Mouse (Mus musculus): ENCODE measurements at regions not wholly inside any gene's neighbourhood (a gene's known extent, or its start where the extent isn't known, plus 50 kb on each side); places are given as distances from the start of the nearest gene placed in this dataset.
A peak's percentile ranks its signal among the peaks of the same experiment; 100 is the strongest.

DNA sequence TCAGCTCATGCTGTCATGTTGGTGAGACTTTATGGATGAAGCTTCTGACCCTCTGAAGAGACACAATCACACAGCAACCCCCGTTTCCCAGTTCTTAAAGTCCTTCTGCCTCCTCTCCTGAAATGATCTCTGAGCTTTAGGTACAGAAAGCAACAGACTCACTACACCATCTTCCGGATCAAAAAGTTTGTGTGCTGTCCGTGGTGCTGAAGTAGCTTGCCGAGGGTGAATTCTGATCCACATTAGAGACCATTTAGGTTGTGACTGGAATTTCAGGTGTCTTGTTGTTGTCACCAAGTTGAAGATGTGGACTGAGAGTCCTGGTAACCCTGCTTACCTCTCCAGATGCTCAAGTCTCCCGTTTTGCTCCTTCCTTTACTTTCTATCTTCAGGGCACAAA, 375.2 kb downstream of the Shisa9 start:
- no peak for ATAC-seq
- H3K9ac ChIP-seq (ENCODE audit: low read length): no peak overlapping the region
- no peaks in the 10 kb centered on the region for H3K36me3 ChIP-seq (ENCODE audit: control insufficient read depth, insufficient read depth, low read length)
- peak; percentile 8 for DNase-seq (ENCODE audit: low spot score)
- no peaks in the 10 kb centered on the region for H3K4me1 ChIP-seq (ENCODE audit: control insufficient read depth, insufficient read depth, low read length)
- H3K9me3 ChIP-seq (replicated peaks; ENCODE audit: control insufficient read depth, low read length): no peaks in the 10 kb centered on the region
- no peak overlapping the region for H3K4me2 ChIP-seq (ENCODE audit: low read length)
- H3K27me3 ChIP-seq (replicated peaks; ENCODE audit: control insufficient read depth, insufficient read depth, low read length): no peaks in the 10 kb centered on the region
- no peak overlapping the region for H3K27ac ChIP-seq (ENCODE audit: low read depth, low read length)
- 43% methylated on average over 5 of the region's 5 CpGs for WGBS
- H3K4me3 ChIP-seq (ENCODE audit: low read depth, low read length): no peak overlapping the region

DNA sequence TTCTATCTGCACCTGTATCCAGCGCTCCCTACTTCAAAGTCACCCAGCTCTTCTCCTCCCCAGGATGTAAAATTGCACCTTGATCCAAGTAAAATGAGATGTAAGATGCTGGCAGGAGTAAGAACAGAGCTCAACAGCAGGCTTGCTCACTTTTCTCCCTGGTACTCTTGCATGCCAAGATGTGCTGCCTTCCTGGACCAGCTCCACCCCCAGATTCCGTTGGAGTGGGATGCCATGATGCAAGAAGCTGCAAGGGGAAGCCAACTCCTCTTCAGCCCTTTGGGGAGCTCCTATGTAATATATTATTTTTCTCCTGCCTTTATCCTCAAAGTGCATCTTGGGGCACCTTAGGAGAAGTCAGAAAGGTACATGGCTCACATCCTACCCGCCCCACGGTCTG, 405.6 kb downstream of the Shisa9 start:
- H3K4me1 ChIP-seq (ENCODE audit: control insufficient read depth, insufficient read depth, low read length): no peaks in the 10 kb centered on the region
- ATAC-seq: no peak
- WGBS: 87% methylated on average over 4 of the region's 4 CpGs
- DNase-seq (ENCODE audit: low spot score): no peak
- H3K4me2 ChIP-seq (ENCODE audit: low read length): no peak overlapping the region
- H3K9me3 ChIP-seq (replicated peaks; ENCODE audit: control insufficient read depth, low read length): no peaks in the 10 kb centered on the region
- no peaks in the 10 kb centered on the region for H3K36me3 ChIP-seq (ENCODE audit: control insufficient read depth, insufficient read depth, low read length)
- no peak overlapping the region for H3K4me3 ChIP-seq (ENCODE audit: low read depth, low read length)
- H3K9ac ChIP-seq (ENCODE audit: low read length): no peak overlapping the region
- H3K27ac ChIP-seq (ENCODE audit: low read depth, low read length): no peak overlapping the region
- H3K27me3 ChIP-seq (replicated peaks; ENCODE audit: control insufficient read depth, insufficient read depth, low read length): no peaks in the 10 kb centered on the region

DNA sequence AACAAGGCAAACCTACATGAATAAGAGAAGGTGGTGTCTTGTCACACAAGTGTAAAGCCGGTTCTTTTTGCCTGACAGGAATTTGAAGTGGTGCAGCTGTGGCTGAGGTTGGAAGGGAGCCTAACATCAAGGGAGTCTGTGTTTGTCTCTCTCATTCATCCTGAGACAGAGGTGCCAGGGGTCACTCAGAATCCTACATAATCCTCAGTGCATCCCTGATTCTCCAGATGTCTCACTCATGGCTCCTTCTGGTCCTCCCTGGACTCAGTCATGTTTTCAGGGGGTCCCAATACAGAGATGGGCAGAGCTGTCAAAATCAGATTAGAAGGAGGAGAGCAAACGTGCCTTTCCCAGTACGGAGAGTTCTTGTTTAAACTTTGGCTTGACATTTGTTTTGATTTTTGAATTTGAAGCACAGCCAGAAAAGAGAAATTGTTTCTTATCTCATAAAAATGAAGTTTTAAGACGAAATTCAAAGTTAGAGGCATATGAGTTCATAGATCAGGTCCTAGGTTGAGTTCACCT, 451.8 kb downstream of the Shisa9 start:
- Histone ChIP-seq H3K27me3 (replicated peaks; ENCODE audit: control insufficient read depth, insufficient read depth, low read length) (no peaks in the 10 kb centered on the region), H3K4me1 (ENCODE audit: control insufficient read depth, insufficient read depth, low read length) (no peaks in the 10 kb centered on the region), H3K27ac (ENCODE audit: low read depth, low read length) (no peak overlapping the region), H3K9me3 (replicated peaks; ENCODE audit: control insufficient read depth, low read length) (no peaks in the 10 kb centered on the region), H3K36me3 (ENCODE audit: control insufficient read depth, insufficient read depth, low read length) (no peaks in the 10 kb centered on the region), H3K4me3 (ENCODE audit: low read depth, low read length) (no peak overlapping the region), H3K4me2 (ENCODE audit: low read length) (no peak overlapping the region), H3K9ac (ENCODE audit: low read length) (no peak overlapping the region)
- no peak for ATAC-seq
- 77% methylated on average over 4 of the region's 4 CpGs for WGBS
- DNase-seq (ENCODE audit: low spot score): no peak

DNA sequence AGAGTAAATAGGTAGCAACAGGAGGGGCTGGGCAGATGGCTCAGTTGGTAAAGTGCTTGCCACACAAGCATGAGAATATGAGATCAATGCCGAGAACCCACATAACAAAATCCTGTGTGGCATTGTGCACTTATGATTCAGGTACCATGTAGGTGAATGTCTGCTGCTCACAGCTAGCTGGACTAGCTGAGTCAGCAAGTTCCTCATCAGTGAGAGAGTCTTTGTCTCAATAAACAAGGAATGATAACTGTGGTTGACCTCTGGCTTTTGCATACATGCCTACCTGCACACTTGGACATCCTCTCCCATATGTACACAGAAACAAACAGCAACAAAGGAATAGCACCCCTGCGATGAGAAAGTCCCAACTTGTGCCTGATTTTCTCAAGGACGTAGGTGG, 454.7 kb downstream of the Shisa9 start:
- ATAC-seq (no peak), DNase-seq (ENCODE audit: low spot score) (no peak)
- WGBS: 90% methylated on average over 3 of the region's 3 CpGs
- no peaks in the 10 kb centered on the region for H3K9me3 ChIP-seq (replicated peaks; ENCODE audit: control insufficient read depth, low read length)
- H3K27me3 ChIP-seq (replicated peaks; ENCODE audit: control insufficient read depth, insufficient read depth, low read length): no peaks in the 10 kb centered on the region
- no peak overlapping the region for H3K27ac ChIP-seq (ENCODE audit: low read depth, low read length)
- no peak overlapping the region for H3K9ac ChIP-seq (ENCODE audit: low read length)
- H3K36me3 ChIP-seq (ENCODE audit: control insufficient read depth, insufficient read depth, low read length): no peaks in the 10 kb centered on the region
- H3K4me1 ChIP-seq (ENCODE audit: control insufficient read depth, insufficient read depth, low read length): no peaks in the 10 kb centered on the region
- no peak overlapping the region for H3K4me2 ChIP-seq (ENCODE audit: low read length)
- no peak overlapping the region for H3K4me3 ChIP-seq (ENCODE audit: low read depth, low read length)

DNA sequence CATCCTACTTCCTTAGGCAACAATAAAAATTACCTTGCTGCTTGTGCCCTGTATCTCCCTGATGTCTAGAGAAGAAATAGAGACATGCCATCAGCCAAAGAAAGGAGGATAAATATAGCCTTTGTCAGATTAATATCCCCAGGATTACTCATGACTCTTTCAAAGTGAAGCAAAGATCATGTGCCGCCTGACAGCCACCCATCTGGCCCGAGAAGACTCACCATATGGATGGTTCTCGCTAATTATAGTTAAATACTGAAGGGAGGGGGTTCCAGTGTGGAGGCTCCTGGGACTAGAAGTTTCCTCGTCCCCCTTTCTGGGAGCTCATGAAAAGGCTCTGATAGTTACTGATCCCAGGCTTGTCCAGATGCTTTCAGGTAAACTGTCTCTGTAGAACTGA, 470.9 kb downstream of the Shisa9 start:
- H3K4me1 ChIP-seq (ENCODE audit: control insufficient read depth, insufficient read depth, low read length): no peaks in the 10 kb centered on the region
- no peak for DNase-seq (ENCODE audit: low spot score)
- 82% methylated on average over 4 of the region's 4 CpGs for WGBS
- no peaks in the 10 kb centered on the region for H3K27me3 ChIP-seq (replicated peaks; ENCODE audit: control insufficient read depth, insufficient read depth, low read length)
- H3K4me3 ChIP-seq (ENCODE audit: low read depth, low read length): no peak overlapping the region
- no peak overlapping the region for H3K4me2 ChIP-seq (ENCODE audit: low read length)
- no peaks in the 10 kb centered on the region for H3K9me3 ChIP-seq (replicated peaks; ENCODE audit: control insufficient read depth, low read length)
- no peak for ATAC-seq
- no peak overlapping the region for H3K9ac ChIP-seq (ENCODE audit: low read length)
- H3K36me3 ChIP-seq (ENCODE audit: control insufficient read depth, insufficient read depth, low read length): no peaks in the 10 kb centered on the region
- no peak overlapping the region for H3K27ac ChIP-seq (ENCODE audit: low read depth, low read length)
